Mouse (Mus musculus) lung, adult 2 months (tissue): Measurements from ENCODE around the gene A530016L24Rik. TPM values are rescaled to one million over a fixed set of nuclear protein-coding genes. Genes with fewer than 3 reads are reported as not detected.

Experiments
- DNase-seq: peaks from one replicate; pipeline ENCODE4 v3.0.0; 2022
- H3K4me1 ChIP-seq: fragments of 200-500 bp; 2 replicates; pipeline ENCODE4 v1.6.1; 2011; ENCODE audit warnings: low read length; ENCODE audit not compliant: control insufficient read depth, insufficient read depth
- H3K4me3 ChIP-seq: fragments of 200-500 bp; replicated peaks from 2 replicates; pipeline ENCODE3; 2011; ENCODE audit warnings: low read depth, mild to moderate bottlenecking, control low read depth, low read length; ENCODE audit errors: extremely low read depth
- CTCF ChIP-seq: fragments of 200-500 bp; IDR thresholded peaks from 2 replicates; pipeline ENCODE4 v1.5.1; 2011; ENCODE audit warnings: mild to moderate bottlenecking, low read length, control low read depth; ENCODE audit not compliant: insufficient read depth
- POLR2A ChIP-seq: fragments of 200-500 bp; IDR thresholded peaks from 2 replicates; pipeline ENCODE4 v1.6.1; 2011; ENCODE audit warnings: low read depth, mild to moderate bottlenecking, control low read depth, low read length, borderline replicate concordance; ENCODE audit errors: extremely low read depth
- WGBS: fragments of 180-500 bp; shearing (Covaris S2); methylation state at CpG from one replicate; pipeline ENCODE4 v1.1.7; 2018; 5-methylcytosine and 5-hydroxymethylcytosine counted together
- polyA plus RNA-seq: library from polyadenylated mRNA; depleted of rRNA; stranded (reverse); fragments of >200 nt; gene quantifications from 2 replicates; pipeline ENCODE4 v1.2.3, GENCODE M21; 2012

The A530016L24Rik gene
- polyA plus RNA-seq, 1 experiment, result 9.5 TPM

DNA sequence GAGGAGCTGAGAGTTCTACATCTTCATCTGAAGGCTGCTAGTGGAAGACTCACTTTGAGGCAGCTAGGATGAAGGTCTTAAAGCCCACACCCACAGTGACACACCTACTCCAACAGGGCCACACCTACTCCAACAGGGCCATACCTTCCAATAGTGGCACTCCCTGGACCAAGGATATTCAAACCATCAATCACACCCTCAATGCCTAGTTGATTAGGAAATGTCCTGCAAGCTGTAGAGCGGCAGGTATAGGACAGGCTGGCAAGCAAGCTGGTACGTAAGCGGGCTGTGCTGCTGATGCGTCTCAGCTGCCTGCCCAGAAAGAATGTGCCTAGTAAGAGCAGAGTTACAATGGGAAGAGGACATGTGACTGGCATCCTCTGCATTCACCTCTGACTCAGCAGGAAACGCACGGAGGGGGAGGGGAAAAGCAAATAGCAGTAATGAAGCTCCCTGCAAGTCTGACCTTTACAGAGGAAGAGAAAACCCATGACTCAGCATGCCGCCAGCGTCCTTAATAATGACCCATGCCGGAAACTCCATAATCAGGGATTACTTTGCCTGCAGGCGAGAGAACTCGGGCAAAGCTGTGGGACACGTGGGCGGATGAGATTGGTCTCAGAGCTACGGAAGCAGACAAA lies 27.6 kb downstream of the A530016L24Rik start, which contains the start of gene Tmem179:
Gene Tmem179, minus strand, starts transcription at position 51 of the 641 bp plus-strand sequence.
- DNase-seq, result peak; percentile 4
- WGBS, result 13% methylated on average over 14 of the region's 14 CpGs
- TF ChIP-seq POLR2A (no peak), CTCF (no peak)
- H3K4me3 ChIP-seq, result no peak within 1 kb of the TSS
- H3K4me1 ChIP-seq, result no peaks in the 10 kb centered on the region

DNA sequence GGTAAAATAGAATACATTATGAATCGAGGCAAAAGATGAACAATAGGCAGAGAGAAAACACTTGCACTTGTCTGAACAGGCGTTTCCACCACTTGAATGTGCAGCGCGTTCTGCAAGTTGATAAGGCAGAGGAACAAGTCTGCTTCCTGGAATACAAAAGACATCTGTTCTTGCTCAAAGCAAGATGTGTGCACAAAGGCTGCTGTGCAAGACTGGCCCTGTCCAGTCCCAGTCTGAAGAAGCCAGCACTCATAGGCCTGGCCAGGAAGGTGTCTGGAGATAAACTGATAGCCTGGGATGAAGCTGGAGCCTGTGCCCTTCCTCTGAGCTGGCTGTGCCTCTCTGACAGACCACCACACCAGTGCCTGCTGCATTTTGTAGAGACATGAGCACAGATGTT lies 28.9 kb downstream of the A530016L24Rik start:
- 8% methylated on average over 4 of the region's 4 CpGs for WGBS
- no peak overlapping the region for H3K4me3 ChIP-seq
- TF ChIP-seq CTCF (no peak), POLR2A (no peak)
- no peak for DNase-seq
- no peaks in the 10 kb centered on the region for H3K4me1 ChIP-seq

DNA sequence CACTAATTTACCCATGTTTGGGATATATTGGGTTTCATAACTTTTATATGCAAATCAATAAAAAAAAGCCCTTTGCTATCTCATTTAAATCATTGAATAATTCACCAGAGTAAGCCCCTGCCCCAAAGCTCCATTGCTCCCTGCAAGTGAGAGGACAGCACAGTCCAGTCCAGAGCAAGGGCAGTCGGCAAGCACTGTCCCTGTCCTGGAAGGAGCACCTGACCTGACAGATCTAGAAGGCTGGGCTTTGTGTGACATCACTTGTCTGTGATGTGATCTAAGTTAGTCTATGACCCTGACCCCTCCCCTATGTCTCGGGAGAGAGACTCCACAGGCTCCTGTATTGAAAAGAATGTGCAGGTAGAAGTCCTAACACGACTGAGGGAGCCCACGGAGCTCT lies 44.5 kb downstream of the A530016L24Rik start:
- Histone ChIP-seq H3K4me3 (no peak overlapping the region), H3K4me1 (no peaks in the 10 kb centered on the region)
- no peak for TF ChIP-seq CTCF
- no peak for DNase-seq
- WGBS, result 56% methylated on average over 4 of the region's 4 CpGs

DNA sequence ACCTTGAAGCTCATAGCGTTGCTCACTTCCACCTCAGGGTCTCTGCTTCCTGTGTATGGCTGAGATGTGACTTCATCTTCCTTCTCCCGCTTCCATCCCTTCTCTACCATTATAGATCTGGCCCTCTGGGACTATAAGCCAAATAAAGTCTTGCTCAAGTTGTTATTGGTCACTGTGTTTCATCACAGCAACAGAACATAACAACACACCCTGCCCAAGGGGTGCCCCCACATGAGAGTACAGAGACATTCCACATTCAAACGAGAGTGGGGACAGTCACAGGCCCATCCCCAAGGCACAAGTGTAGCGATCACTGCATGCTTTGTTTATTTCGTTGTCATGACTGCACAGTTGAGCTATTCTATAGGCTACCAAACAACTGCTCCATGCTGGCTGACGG lies 48.0 kb downstream of the A530016L24Rik start:
- Histone ChIP-seq H3K4me3 (no peak overlapping the region), H3K4me1 (no peaks in the 10 kb centered on the region)
- DNase-seq, result no peak
- TF ChIP-seq POLR2A (no peak), CTCF (no peak)
- 67% methylated on average over 6 of the region's 6 CpGs for WGBS

DNA sequence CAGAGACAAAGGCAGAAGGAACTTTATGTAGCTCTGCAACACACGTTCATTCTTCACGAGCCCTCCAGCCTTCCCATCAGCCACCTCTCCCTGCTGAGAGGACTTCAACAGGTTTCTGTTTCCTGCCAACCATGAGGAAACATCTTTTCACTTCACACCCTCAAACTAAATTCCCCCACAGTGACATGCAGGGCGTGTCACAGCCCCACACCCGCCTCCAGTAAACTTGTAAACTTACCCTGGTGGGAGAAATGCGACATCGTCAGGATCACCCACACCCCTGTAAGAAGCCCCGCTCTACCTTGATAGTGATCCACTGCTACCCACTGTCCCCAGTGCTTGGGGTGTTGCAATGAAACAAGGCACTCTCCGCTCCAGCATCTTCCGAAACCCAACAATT lies 49.1 kb downstream of the A530016L24Rik start:
- TF ChIP-seq CTCF, result no peak
- no peak for TF ChIP-seq POLR2A
- WGBS, result 55% methylated on average over 9 of the region's 9 CpGs
- no peak for DNase-seq
- H3K4me1 ChIP-seq, result no peaks in the 10 kb centered on the region
- no peak overlapping the region for H3K4me3 ChIP-seq

DNA sequence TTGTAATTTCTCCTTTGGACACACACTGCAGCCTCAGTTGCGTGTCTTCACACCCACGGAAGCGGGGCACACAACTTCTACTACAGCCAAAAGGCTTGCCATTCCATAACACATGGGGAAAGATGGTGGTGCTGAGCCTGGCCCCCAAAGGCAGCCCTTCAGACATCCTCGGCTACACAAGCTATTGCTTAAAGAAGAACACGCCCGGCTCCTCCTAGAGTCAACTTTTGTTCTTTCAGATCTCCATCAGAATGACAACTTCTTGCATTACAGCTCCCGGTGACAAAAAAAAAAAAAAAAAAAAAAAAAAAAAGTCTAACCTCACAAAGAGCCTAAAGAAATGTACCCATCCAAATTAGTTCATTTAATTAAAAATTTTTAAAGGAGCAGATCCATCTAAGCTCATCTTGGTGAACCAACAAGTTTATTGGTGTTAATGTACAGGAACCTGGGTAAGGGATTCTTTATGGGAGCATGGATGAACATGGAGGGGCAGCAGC lies 50.3 kb downstream of the A530016L24Rik start:
- 86% methylated on average over 7 of the region's 7 CpGs for WGBS
- TF ChIP-seq POLR2A (no peak), CTCF (no peak)
- no peaks in the 10 kb centered on the region for H3K4me1 ChIP-seq
- no peak overlapping the region for H3K4me3 ChIP-seq
- no peak for DNase-seq

DNA sequence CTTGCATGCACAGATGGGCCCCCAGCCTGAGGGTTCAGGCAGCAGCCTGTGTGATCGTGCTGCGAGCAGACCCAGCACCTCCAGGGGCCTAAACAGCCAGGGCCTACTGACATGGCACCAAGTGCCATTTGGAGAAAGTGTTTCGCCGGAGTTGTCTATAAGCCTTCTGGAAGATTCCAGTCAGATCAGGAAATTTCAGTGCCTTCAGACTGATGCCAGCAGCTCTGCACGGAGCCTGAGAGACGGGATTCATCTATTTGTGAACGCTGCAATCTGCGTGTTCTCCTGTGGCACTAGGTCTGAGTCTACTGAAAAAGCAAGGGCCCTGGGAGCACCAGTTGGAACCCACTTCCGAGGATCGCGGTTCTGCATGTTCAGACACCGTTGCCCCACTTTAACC lies 51.1 kb downstream of the A530016L24Rik start:
- WGBS, result 94% methylated on average over 12 of the region's 12 CpGs
- no peak for TF ChIP-seq POLR2A
- no peak for TF ChIP-seq CTCF
- no peak for DNase-seq
- no peaks in the 10 kb centered on the region for H3K4me1 ChIP-seq
- no peak overlapping the region for H3K4me3 ChIP-seq

DNA sequence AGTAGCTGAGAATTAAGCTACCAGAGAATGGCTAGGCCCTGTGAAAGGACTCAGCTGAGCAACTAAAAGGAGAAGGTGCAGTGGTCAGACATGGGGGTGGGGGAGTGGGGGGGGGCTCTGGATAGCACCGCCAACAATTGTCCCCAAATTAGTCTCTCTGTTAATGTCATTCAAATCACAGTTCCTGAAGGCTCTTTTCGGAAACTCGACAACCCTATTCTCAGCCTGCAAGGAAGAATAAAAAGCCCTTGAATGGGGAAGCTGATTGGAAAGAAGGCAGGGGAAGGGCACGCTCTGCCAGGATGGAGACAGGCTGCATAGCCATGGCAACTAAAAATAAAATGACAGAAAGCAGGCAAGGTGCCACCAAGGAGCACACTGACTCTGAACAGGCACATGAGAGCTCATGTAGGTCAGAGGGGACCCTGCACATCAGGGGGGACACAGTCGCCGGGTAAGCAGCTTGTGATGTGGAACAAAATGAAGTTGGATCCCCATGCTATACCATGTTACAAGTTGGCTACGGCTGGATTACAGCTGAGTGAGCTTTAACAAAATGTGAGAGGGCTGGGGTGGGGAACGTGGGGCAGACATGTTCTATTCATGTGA lies 52.3 kb downstream of the A530016L24Rik start:
- Histone ChIP-seq H3K4me3 (no peak overlapping the region), H3K4me1 (no peaks in the 10 kb centered on the region)
- no peak for TF ChIP-seq POLR2A
- TF ChIP-seq CTCF, result no peak
- DNase-seq, result no peak
- 81% methylated on average over 8 of the region's 8 CpGs for WGBS

DNA sequence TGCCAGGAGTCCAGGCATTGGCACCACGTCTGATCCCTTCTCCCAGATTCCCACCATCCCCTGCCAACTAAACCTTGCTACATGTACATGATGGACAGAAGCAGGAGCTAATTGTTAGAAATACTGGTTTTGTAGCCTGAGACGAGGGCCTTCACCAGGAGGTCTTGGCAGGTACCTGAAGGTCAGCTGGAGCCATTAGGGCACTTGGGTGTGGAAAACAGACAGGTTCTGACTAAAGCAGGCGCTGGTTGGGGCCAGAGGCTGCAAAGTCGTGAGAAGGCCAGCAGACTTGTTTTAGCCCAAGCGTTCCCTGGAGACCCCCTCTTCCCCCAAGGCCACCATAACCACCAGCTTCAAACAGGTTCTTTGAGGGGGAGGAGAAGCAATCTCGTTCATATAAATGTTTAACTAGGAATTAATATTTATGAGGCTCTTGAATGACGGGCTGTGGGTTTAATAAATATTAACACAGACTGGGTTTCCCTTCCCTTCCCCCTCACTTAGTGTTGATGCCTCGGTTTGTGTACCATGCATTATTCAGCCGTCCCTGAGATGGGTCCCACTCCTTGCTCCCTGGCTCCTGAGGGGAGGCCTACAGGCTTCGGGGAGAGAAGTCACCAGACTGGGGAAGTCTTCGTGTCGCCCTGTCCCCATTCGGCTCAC lies 53.1 kb downstream of the A530016L24Rik start:
- Histone ChIP-seq H3K4me1 (no peaks in the 10 kb centered on the region), H3K4me3 (no peak overlapping the region)
- TF ChIP-seq POLR2A (no peak), CTCF (no peak)
- no peak for DNase-seq
- 73% methylated on average over 13 of the region's 13 CpGs for WGBS
